ENCODE assay signal across 8 mouse cellular contexts in genomic region chr10:111924716-111925488, GRCm38 (mm10). TPM values are rescaled to one million over a fixed set of nuclear protein-coding genes. Genes with fewer than 3 reads are reported as not detected.
A peak's percentile ranks its signal among the peaks of the same experiment; 100 is the strongest.
DNase-seq lines count a peak whose midpoint lies in the region; ATAC-seq and TF ChIP-seq lines count a peak whose summit lies in the region.

No protein-coding gene starts in this region.

- TF ChIP-seq CTCF in kidney, postnatal 0 days (IDR thresholded peaks at IDR 0.05; ENCODE audit: low read depth): no peak

- no peaks in the 10 kb centered on the region for H3K36me3 ChIP-seq in kidney, postnatal 0 days (ENCODE audit: insufficient read depth, low read length)
- no peaks in the 10 kb centered on the region for H3K36me3 ChIP-seq in forebrain, embryonic 11.5 days (ENCODE audit: control insufficient read depth, insufficient read depth, low read length)
- H3K36me3 ChIP-seq in limb, embryonic 12.5 days: no peaks in the 10 kb centered on the region

- H3K9ac ChIP-seq in kidney, postnatal 0 days (ENCODE audit: low read depth, low read length): no peak overlapping the region
- H3K9ac ChIP-seq in forebrain, embryonic 11.5 days (ENCODE audit: low read length): peak overlapping the region; percentile 52
- no peak overlapping the region for H3K9ac ChIP-seq in limb, embryonic 12.5 days (replicated peaks)

- ATAC-seq in kidney, postnatal 0 days (replicated peaks; ENCODE audit: low FRiP score, low read depth): no peak
- ATAC-seq in forebrain, embryonic 11.5 days (replicated peaks; ENCODE audit: low FRiP score): peak; percentile 73
- peak; percentile 17; the same call in 1 of the 2 replicates for ATAC-seq in limb, embryonic 12.5 days (ENCODE audit: insufficient number of reproducible peaks, insufficient read depth, low FRiP score, low TSS enrichment, low read depth)

- H3K9me3 ChIP-seq in kidney, postnatal 0 days (replicated peaks; ENCODE audit: low read length): no peaks in the 10 kb centered on the region
- no peaks in the 10 kb centered on the region for H3K9me3 ChIP-seq in forebrain, embryonic 11.5 days (ENCODE audit: control insufficient read depth, low read length)
- H3K9me3 ChIP-seq in limb, embryonic 12.5 days: no peaks in the 10 kb centered on the region

- H3K4me3 ChIP-seq in kidney, postnatal 0 days (replicated peaks; ENCODE audit: low read depth, low read length): no peak overlapping the region
- H3K4me3 ChIP-seq in forebrain, embryonic 11.5 days (ENCODE audit: low read depth, low read length): no peak overlapping the region
- no peak overlapping the region for H3K4me3 ChIP-seq in limb, embryonic 12.5 days (replicated peaks)

- WGBS in kidney, postnatal 0 days: 46% methylated on average over 12 of the region's 12 CpGs
- WGBS in forebrain, embryonic 11.5 days: 16% methylated on average over 12 of the region's 12 CpGs
- 27% methylated on average over 12 of the region's 12 CpGs for WGBS in limb, embryonic 12.5 days

- 0 out of 2 replicates have a peak, but pooled peaks cover 5% of the 10 kb centered on the region for H3K4me1 ChIP-seq in kidney, postnatal 0 days (replicated peaks; ENCODE audit: insufficient read depth, low read length)
- H3K4me1 ChIP-seq in forebrain, embryonic 11.5 days (replicated peaks; ENCODE audit: control insufficient read depth, insufficient read depth, low read length): peaks cover 2% of the 10 kb centered on the region; the same call in 1 of the 2 replicates
- H3K4me1 ChIP-seq in limb, embryonic 12.5 days (replicated peaks): peaks cover 31% of the 10 kb centered on the region

- H3K27ac ChIP-seq in kidney, postnatal 0 days: no peak overlapping the region
- no peak overlapping the region for H3K27ac ChIP-seq in forebrain, embryonic 11.5 days (ENCODE audit: low read depth, low read length)
- H3K27ac ChIP-seq in limb, embryonic 12.5 days: peak overlapping the region; percentile 42

- peak overlapping the region; percentile 33 for H3K4me2 ChIP-seq in kidney, postnatal 0 days (ENCODE audit: low read length)
- peak overlapping the region; percentile 40 for H3K4me2 ChIP-seq in forebrain, embryonic 11.5 days (ENCODE audit: low read depth, low read length, severe bottlenecking)
- peak overlapping the region; percentile 38 for H3K4me2 ChIP-seq in limb, embryonic 12.5 days

- H3K27me3 ChIP-seq in kidney, postnatal 0 days (ENCODE audit: insufficient read depth, low read length): no peaks in the 10 kb centered on the region
- H3K27me3 ChIP-seq in forebrain, embryonic 11.5 days (ENCODE audit: control insufficient read depth, insufficient read depth, low read length): peaks cover 2% of the 10 kb centered on the region; the same call in 1 of the 2 replicates
- H3K27me3 ChIP-seq in limb, embryonic 12.5 days: no peaks in the 10 kb centered on the region

- no peak for DNase-seq in kidney, postnatal 0 days (ENCODE audit: low spot score)
- no peak for DNase-seq in kidney, adult 9 months
- DNase-seq in forebrain, embryonic 11.5 days (ENCODE audit: low spot score): no peak
- peak; percentile 6 for DNase-seq in retina, postnatal 1 day
- DNase-seq in frontal cortex, postnatal 14 days (ENCODE audit: low spot score in 2 of 2): no peak
- DNase-seq in cerebellum, adult 9-11 months: no peak
- no peak for DNase-seq in layer of hippocampus, adult 11-12 months (ENCODE audit: low spot score)

RNA-seq across cellular contexts. Expression of gene Krr1, which starts 47.6 kb away (rescaled TPM):
- polyA plus RNA-seq in kidney, postnatal 0 days (2015; fragmentation: Nextera tagmentation; extraction: Ambion mirVana): 32.0 and 37.1 TPM in 2 replicates
- polyA plus RNA-seq in forebrain, embryonic 11.5 days (2014; fragmentation: Nextera tagmentation; extraction: Ambion mirVana): 63.3 and 70.7 TPM in 2 replicates
- polyA plus RNA-seq in limb, embryonic 12.5 days (2016; fragmentation: Nextera tagmentation; extraction: Ambion mirVana): 53.3 and 55.8 TPM in 2 replicates
